Mouse (Mus musculus): Measurements from ENCODE around the gene Tbce. TPM values are rescaled to one million over a fixed set of nuclear protein-coding genes. Genes with fewer than 3 reads are reported as not detected.
"Not testable (repeated sequence)": the region's sequence is repeated elsewhere in the genome, so short reads cannot be mapped to it uniquely, and the experiment has no call there.

The Tbce gene
- polyA plus RNA-seq, 1 experiment from 2014 or later: 59.7 TPM

DNA sequence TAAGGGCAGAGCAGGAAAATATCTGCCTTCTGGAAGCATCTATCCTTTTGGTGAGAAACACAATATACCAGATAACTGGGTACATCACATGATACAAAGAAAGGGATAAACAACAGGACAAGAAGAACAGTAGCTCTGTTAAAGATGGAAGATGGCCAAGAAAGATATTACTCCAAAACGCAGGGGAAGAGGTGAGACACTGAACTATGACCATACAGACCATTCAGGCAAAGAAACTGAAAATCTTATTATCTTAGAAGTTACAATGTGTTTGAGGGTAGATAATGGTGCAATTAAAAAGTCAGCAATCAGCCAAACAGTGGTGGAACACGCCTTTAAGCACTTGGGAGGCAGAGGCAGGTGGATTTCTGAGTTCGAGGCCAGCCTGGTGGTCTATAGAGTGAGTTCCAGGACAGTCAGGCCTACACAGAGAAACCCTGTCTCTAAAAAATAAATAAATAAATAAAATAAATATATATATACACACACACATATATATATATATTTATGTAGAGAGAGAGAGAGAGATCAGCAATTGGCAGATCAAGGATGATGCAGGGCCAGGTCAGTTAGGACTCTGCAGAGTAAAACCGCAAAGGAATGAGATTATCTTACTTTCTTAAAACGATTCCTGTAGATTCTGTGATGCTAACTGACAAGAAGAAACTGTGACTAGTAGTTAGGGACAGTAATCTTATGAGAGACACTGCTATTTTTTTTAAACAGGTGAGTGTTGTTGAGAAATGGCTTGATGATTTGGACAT, 5.9 kb downstream of the Tbce start:
- H3K4me3 ChIP-seq: no peak overlapping the region
- no peak overlapping the region for H3K4me2 ChIP-seq
- peaks cover 6% of the 10 kb centered on the region for H3K4me1 ChIP-seq
- 0 out of 2 replicates have a peak, but pooled peaks cover 7% of the 10 kb centered on the region for H3K36me3 ChIP-seq
- H3K27ac ChIP-seq: no peak overlapping the region
- no peaks in the 10 kb centered on the region for H3K27me3 ChIP-seq
- 77% methylated on average over 5 of the region's 5 CpGs for WGBS
- H3K9ac ChIP-seq: no peak overlapping the region
- no peak for ATAC-seq (ENCODE audit: borderline replicate concordance, extremely low read depth, low FRiP score, low TSS enrichment)
- no peaks in the 10 kb centered on the region for H3K9me3 ChIP-seq

DNA sequence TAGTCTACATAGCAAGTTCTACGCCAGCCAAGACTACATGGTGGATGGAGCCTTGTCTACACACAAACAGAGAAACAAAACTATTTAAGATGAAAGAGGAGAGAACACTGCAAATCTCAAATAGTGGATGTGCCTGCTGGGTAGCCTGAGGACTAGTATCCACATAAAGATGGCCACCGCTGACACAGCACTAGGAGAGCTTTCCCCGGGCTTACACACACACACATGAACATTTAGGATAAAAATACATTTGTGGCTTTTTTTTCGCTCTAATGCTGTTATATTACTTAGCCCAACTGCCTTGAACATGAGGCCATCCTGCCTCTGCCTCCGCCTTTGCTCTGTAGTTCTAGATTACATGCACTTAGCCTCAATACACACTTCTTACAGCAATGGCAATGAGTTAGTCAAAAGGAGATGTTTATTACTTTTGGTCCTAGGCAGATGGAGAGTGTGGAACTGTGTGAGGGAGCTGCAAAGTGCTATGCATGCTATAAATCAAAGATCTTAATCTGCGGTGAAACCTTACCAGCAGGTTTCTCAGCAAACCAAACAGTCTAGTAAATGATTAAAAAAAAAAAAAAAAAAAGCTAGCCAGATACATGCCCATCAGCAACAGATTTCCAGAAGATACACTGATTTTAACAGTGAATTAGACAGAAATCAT, 13.2 kb downstream of the Tbce start:
- 92% methylated on average over 6 of the region's 6 CpGs for WGBS
- no peak overlapping the region for H3K4me2 ChIP-seq
- no peak overlapping the region for H3K9ac ChIP-seq
- no peaks in the 10 kb centered on the region for H3K4me1 ChIP-seq
- no peaks in the 10 kb centered on the region for H3K27me3 ChIP-seq
- peaks cover 26% of the 10 kb centered on the region; the same call in 1 of the 2 replicates for H3K36me3 ChIP-seq
- H3K9me3 ChIP-seq: no peaks in the 10 kb centered on the region
- ATAC-seq (ENCODE audit: borderline replicate concordance, extremely low read depth, low FRiP score, low TSS enrichment): no peak
- H3K4me3 ChIP-seq: no peak overlapping the region
- H3K27ac ChIP-seq: no peak overlapping the region

GRCm38 (mm10) chr13:14025554-14025953, 13.9 kb downstream of the Tbce start:
- Histone ChIP-seq H3K36me3 (peaks cover 26% of the 10 kb centered on the region; the same call in 1 of the 2 replicates), H3K4me1 (no peaks in the 10 kb centered on the region), H3K27me3 (no peaks in the 10 kb centered on the region), H3K27ac (no peak overlapping the region), H3K9ac (no peak overlapping the region), H3K4me3 (no peak overlapping the region), H3K4me2 (no peak overlapping the region), H3K9me3 (no peaks in the 10 kb centered on the region)
- 92% methylated on average over 6 of the region's 6 CpGs for WGBS
- no peak for ATAC-seq (ENCODE audit: borderline replicate concordance, extremely low read depth, low FRiP score, low TSS enrichment)

DNA sequence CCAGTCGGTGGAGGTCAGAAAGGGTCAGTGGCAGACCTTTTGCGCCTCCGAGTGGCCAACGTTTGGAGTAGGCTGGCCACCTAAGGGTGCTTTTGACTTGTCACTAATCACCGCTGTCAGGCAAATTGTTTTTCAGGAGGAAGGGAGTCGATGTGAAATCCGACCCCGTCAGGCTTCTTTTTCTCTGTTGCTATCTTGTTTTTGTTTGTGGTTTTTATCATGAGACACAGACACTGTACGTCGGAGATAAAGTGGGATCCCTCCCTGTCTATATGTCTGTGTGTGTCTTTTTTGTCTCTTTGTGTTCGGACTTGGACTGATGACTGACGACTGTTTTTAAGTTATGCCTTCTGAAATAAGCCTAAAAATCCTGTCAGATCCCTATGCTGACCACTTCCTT, 18.0 kb downstream of the Tbce start:
- H3K4me1 ChIP-seq; H3K27ac ChIP-seq; H3K27me3 ChIP-seq; H3K4me2 ChIP-seq; ATAC-seq (ENCODE audit: borderline replicate concordance, extremely low read depth, low FRiP score, low TSS enrichment); H3K9ac ChIP-seq; H3K4me3 ChIP-seq; H3K9me3 ChIP-seq: not testable (repeated sequence)
- H3K36me3 ChIP-seq: peaks cover 14% of the 10 kb centered on the region
- WGBS: 82% methylated on average over 11 of the region's 12 CpGs

- no peak overlapping the region for H3K4me2 ChIP-seq
- no peak for ATAC-seq (ENCODE audit: borderline replicate concordance, extremely low read depth, low FRiP score, low TSS enrichment)
- no peaks in the 10 kb centered on the region for H3K4me1 ChIP-seq
- no peak overlapping the region for H3K27ac ChIP-seq
- H3K4me3 ChIP-seq: no peak overlapping the region
- no peaks in the 10 kb centered on the region for H3K9me3 ChIP-seq
- 91% methylated on average over 3 of the region's 3 CpGs for WGBS
- H3K36me3 ChIP-seq: peaks cover 15% of the 10 kb centered on the region
- H3K9ac ChIP-seq: no peak overlapping the region
- no peaks in the 10 kb centered on the region for H3K27me3 ChIP-seq
Observed at GRCm38 (mm10) chr13:14018852-14019251, 20.6 kb downstream of the Tbce start.

- Histone ChIP-seq H3K27ac (no peak overlapping the region), H3K27me3 (no peaks in the 10 kb centered on the region), H3K4me2 (no peak overlapping the region), H3K9ac (no peak overlapping the region), H3K9me3 (no peaks in the 10 kb centered on the region), H3K36me3 (peaks cover 19% of the 10 kb centered on the region), H3K4me3 (no peak overlapping the region), H3K4me1 (no peaks in the 10 kb centered on the region)
- no peak for ATAC-seq (ENCODE audit: borderline replicate concordance, extremely low read depth, low FRiP score, low TSS enrichment)
Observed at GRCm38 (mm10) chr13:14018283-14018682, 21.2 kb downstream of the Tbce start.

GRCm38 (mm10) chr13:14015609-14016008, 23.8 kb downstream of the Tbce start:
- Histone ChIP-seq H3K36me3 (peaks cover 30% of the 10 kb centered on the region), H3K9me3 (no peaks in the 10 kb centered on the region), H3K9ac (no peak overlapping the region), H3K4me3 (no peak overlapping the region), H3K4me1 (no peaks in the 10 kb centered on the region), H3K4me2 (no peak overlapping the region), H3K27ac (no peak overlapping the region), H3K27me3 (no peaks in the 10 kb centered on the region)
- 88% methylated on average over 6 of the region's 6 CpGs for WGBS
- ATAC-seq (ENCODE audit: borderline replicate concordance, extremely low read depth, low FRiP score, low TSS enrichment): no peak

DNA sequence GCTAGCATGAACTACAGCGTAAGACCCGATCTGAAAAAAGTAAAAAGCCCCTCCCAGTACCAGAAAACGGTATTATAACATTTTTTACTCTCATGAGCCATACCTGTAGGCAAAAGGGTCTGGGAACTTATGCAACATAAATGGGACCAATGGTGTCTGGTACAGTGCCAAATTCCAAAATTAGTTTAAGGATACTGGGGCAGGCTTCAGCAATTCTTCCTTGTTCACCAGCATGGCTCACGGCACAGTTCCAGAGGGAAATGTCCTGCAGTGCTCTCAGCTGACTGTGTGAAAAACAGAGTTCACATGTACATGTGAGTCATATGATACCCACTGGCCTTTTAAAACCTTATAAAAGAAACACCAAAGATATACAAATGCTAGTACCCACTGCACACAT, 24.9 kb downstream of the Tbce start:
- ATAC-seq (ENCODE audit: borderline replicate concordance, extremely low read depth, low FRiP score, low TSS enrichment): no peak
- no peaks in the 10 kb centered on the region for H3K27me3 ChIP-seq
- H3K36me3 ChIP-seq: peaks cover 28% of the 10 kb centered on the region
- H3K27ac ChIP-seq: no peak overlapping the region
- no peaks in the 10 kb centered on the region for H3K9me3 ChIP-seq
- WGBS: 92% methylated on average over 4 of the region's 4 CpGs
- no peak overlapping the region for H3K9ac ChIP-seq
- no peaks in the 10 kb centered on the region for H3K4me1 ChIP-seq
- no peak overlapping the region for H3K4me3 ChIP-seq
- no peak overlapping the region for H3K4me2 ChIP-seq

- peaks cover 29% of the 10 kb centered on the region for H3K36me3 ChIP-seq
- no peak for ATAC-seq (ENCODE audit: borderline replicate concordance, extremely low read depth, low FRiP score, low TSS enrichment)
- no peaks in the 10 kb centered on the region for H3K9me3 ChIP-seq
- H3K27ac ChIP-seq: no peak overlapping the region
- no peak overlapping the region for H3K9ac ChIP-seq
- H3K4me1 ChIP-seq: no peaks in the 10 kb centered on the region
- H3K4me2 ChIP-seq: no peak overlapping the region
- no peak overlapping the region for H3K4me3 ChIP-seq
- 87% methylated on average over 2 of the region's 2 CpGs for WGBS
- no peaks in the 10 kb centered on the region for H3K27me3 ChIP-seq
Observed at GRCm38 (mm10) chr13:14014001-14014400, 25.4 kb downstream of the Tbce start.

- no peaks in the 10 kb centered on the region for H3K4me1 ChIP-seq
- no peak overlapping the region for H3K4me3 ChIP-seq
- ATAC-seq (ENCODE audit: borderline replicate concordance, extremely low read depth, low FRiP score, low TSS enrichment): no peak
- WGBS: 86% methylated on average over 4 of the region's 4 CpGs
- peaks cover 34% of the 10 kb centered on the region for H3K36me3 ChIP-seq
- no peaks in the 10 kb centered on the region for H3K9me3 ChIP-seq
- H3K27me3 ChIP-seq: no peaks in the 10 kb centered on the region
- no peak overlapping the region for H3K4me2 ChIP-seq
- no peak overlapping the region for H3K27ac ChIP-seq
- no peak overlapping the region for H3K9ac ChIP-seq
Observed at GRCm38 (mm10) chr13:14011454-14011995, 27.9 kb downstream of the Tbce start.

DNA sequence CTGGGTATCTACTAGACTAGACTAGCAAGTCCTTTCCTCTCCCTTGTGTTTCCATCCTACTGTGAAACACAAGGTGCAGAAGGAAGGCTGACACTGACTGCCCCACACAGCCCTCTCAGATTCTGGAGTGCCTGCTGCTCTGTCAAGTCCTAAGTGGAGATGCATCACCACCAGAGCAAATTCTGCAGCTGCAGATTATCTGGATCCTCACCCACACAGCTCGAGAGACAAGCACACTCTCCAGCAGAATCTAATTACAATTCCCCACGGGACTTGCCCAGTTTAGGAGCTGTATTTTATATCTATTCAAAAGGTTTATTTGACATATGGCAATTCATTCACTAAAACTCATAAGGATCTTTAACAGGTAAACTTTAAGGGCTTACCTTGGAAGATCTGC, 33.4 kb downstream of the Tbce start:
- no peak overlapping the region for H3K4me3 ChIP-seq
- no peak overlapping the region for H3K4me2 ChIP-seq
- H3K27me3 ChIP-seq: no peaks in the 10 kb centered on the region
- no peak overlapping the region for H3K9ac ChIP-seq
- ATAC-seq (ENCODE audit: borderline replicate concordance, extremely low read depth, low FRiP score, low TSS enrichment): no peak
- 69% methylated on average over 2 of the region's 2 CpGs for WGBS
- no peaks in the 10 kb centered on the region for H3K4me1 ChIP-seq
- peaks cover 50% of the 10 kb centered on the region for H3K36me3 ChIP-seq
- no peaks in the 10 kb centered on the region for H3K9me3 ChIP-seq
- H3K27ac ChIP-seq: no peak overlapping the region

DNA sequence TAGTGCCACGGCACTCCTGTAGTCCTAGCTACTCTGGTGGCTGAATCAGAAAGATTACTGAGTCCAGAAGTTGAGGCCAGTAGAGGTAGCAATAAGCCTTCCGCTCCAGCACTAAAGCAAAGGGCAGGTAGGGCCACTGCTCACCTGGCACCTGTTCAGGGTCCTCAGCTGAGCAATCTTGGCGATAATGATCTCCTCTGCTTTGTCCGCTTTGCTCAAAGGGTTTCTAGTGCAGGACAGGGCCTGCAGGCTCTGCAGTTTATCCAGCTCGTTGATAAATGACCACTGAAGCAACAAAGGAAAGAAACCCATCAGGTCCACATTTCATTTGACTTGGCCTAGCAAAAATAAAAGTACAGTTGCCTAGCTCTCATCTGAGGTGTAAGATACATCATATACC, 34.4 kb downstream of the Tbce start:
- Histone ChIP-seq H3K27me3 (no peaks in the 10 kb centered on the region), H3K4me1 (no peaks in the 10 kb centered on the region), H3K36me3 (peaks cover 58% of the 10 kb centered on the region), H3K9ac (no peak overlapping the region), H3K9me3 (no peaks in the 10 kb centered on the region), H3K4me2 (no peak overlapping the region), H3K4me3 (no peak overlapping the region), H3K27ac (no peak overlapping the region)
- WGBS: 85% methylated on average over 5 of the region's 5 CpGs
- no peak for ATAC-seq (ENCODE audit: borderline replicate concordance, extremely low read depth, low FRiP score, low TSS enrichment)

Measured in lung, embryonic 15.5 days (tissue).